Mouse (Mus musculus) heart, embryonic 10.5 days (tissue): ENCODE data around the gene Actn2. TPM values are rescaled to one million over a fixed set of nuclear protein-coding genes. Genes with fewer than 3 reads are reported as not detected.

ENCODE experiments used
- DNase-seq: peaks from one replicate; pipeline ENCODE4 v3.0.0-alpha.2; 2017; ENCODE audit warnings: low spot score
- H3K27ac ChIP-seq: fragments of 300-500 bp; sonication (generic); 2 replicates; pipeline ENCODE4 v1.5.1; 2016; ENCODE audit warnings: mild to moderate bottlenecking
- H3K27me3 ChIP-seq: fragments of 300-500 bp; sonication (generic); 2 replicates; pipeline ENCODE4 v1.6.1; 2016; ENCODE audit warnings: mild to moderate bottlenecking; ENCODE audit not compliant: poor library complexity, insufficient read depth, severe bottlenecking
- H3K36me3 ChIP-seq: fragments of 300-500 bp; sonication (generic); 2 replicates; pipeline ENCODE4 v1.6.1; 2016; ENCODE audit warnings: mild to moderate bottlenecking, moderate library complexity
- H3K4me1 ChIP-seq: fragments of 300-500 bp; sonication (generic); 2 replicates; pipeline ENCODE4 v1.6.1; 2016; ENCODE audit warnings: mild to moderate bottlenecking
- H3K4me3 ChIP-seq: fragments of 300-500 bp; sonication (generic); 2 replicates; pipeline ENCODE4 v1.5.1; 2016; ENCODE audit warnings: mild to moderate bottlenecking, moderate library complexity
- H3K9me3 ChIP-seq: fragments of 300-500 bp; sonication (generic); 2 replicates; pipeline ENCODE4 v1.6.1; 2016; ENCODE audit warnings: mild to moderate bottlenecking, moderate library complexity
- WGBS: fragments of 180-500 bp; shearing (Covaris S2); methylation state at CpG from one replicate; pipeline ENCODE4 v1.1.7; 2016; 5-methylcytosine and 5-hydroxymethylcytosine counted together
- polyA plus RNA-seq: library from polyadenylated mRNA; unstranded; fragments of >200 nt; fragmentation: Nextera tagmentation; extraction: Ambion mirVana; gene quantifications from 2 replicates; pipeline ENCODE4 v1.2.1, GENCODE M21; 2016

Gene Actn2
- polyA plus RNA-seq, 1 experiment from 2014 or later: 647 TPM

DNA sequence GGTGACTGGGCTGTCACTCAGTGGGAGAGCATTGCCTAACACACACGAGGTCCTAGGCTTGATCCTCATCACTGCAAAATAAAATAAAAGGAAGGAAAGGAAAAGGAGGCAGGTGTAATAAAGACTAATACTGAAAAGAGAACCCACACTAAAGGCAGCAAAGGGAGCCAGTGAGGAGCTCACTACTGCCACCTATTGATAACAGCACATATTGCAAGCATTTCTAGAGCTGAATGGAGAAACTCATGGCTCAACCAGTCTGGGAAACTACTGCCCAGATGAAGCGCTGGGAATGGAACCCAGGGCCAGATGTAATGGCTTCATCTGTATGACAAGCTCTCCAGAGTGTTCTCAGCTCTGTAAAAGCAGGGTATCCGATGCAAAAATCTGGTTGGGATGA, 67.6 kb downstream of the Actn2 start:
- Histone ChIP-seq H3K4me3 (no peak overlapping the region), H3K36me3 (peaks cover 96% of the 10 kb centered on the region), H3K27ac (peak overlapping the region; percentile 16; the same call in 1 of the 2 replicates), H3K9me3 (no peaks in the 10 kb centered on the region), H3K4me1 (peaks cover 9% of the 10 kb centered on the region), H3K27me3 (no peaks in the 10 kb centered on the region)
- WGBS: 50% methylated on average over 3 of the region's 3 CpGs
- DNase-seq: no peak

DNA sequence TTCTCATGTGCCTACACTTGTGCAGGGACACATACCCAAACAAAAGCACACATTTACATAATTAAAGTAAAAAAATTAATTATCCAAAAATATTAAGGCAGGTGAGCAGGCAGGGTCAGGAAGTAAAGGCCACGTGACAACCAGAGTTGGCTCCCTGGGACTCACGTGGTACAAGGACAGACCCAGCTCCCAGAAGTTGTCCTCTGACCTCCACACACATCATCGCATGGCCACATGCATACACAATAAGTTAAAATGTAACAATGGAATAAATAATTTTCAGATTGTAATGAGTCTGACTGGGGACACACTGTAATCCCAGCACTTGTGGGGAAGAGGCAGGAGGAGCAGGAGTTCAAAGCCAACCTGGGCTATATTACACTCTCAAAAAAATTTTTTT, 72.6 kb downstream of the Actn2 start:
- Histone ChIP-seq H3K4me1 (no peaks in the 10 kb centered on the region), H3K36me3 (peaks cover 57% of the 10 kb centered on the region), H3K9me3 (no peaks in the 10 kb centered on the region), H3K27me3 (no peaks in the 10 kb centered on the region), H3K4me3 (no peak overlapping the region), H3K27ac (no peak overlapping the region)
- no peak for DNase-seq
- WGBS: 86% methylated on average over 3 of the region's 3 CpGs

DNA sequence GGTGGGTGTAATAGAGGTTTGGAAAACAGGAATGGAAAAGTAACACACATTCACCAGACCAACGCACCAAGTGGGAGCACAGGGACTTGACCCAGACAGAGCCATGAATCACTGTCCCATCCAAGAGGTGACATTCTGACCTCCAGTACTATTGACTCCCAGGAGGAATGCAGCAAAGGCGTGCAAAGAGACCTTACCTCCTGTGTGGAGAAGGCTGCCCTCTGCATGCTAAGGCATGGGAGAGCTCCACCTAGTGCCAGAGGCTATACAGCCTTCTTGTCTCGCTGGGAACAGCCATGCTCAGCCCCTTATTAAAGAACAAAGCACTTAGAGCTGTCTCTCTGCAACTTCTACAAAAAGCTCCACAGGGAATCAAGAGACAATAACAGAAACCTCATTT, 73.5 kb downstream of the Actn2 start:
- Histone ChIP-seq H3K4me1 (no peaks in the 10 kb centered on the region), H3K4me3 (no peak overlapping the region), H3K9me3 (no peaks in the 10 kb centered on the region), H3K27me3 (no peaks in the 10 kb centered on the region), H3K36me3 (peaks cover 48% of the 10 kb centered on the region), H3K27ac (no peak overlapping the region)
- DNase-seq: no peak
- 63% methylated on average over 3 of the region's 3 CpGs for WGBS

DNA sequence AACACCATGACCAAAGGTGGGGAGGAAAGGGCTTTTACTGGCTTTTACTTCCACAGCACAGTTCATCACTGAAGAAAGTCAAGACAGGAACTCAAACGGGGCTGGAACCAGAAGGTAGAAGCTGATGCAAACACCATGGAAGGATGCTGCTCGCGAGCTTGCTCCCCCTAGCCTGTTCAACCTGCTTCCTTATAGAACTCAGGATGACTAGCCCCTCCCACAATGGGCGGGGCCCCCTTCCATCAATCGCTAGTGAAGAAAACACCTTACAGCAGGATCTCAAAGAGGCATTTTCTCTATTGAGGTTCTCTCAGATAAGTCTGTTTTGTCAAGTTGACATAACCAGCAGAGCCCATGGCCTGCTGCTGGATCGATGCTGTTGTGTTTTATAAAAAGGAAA, 76.6 kb downstream of the Actn2 start:
- Histone ChIP-seq H3K27ac (no peak overlapping the region), H3K4me3 (no peak overlapping the region), H3K4me1 (no peaks in the 10 kb centered on the region), H3K27me3 (no peaks in the 10 kb centered on the region), H3K36me3 (peaks cover 20% of the 10 kb centered on the region), H3K9me3 (0 out of 2 replicates have a peak, but pooled peaks cover 3% of the 10 kb centered on the region)
- WGBS: 69% methylated on average over 6 of the region's 6 CpGs
- DNase-seq: no peak

DNA sequence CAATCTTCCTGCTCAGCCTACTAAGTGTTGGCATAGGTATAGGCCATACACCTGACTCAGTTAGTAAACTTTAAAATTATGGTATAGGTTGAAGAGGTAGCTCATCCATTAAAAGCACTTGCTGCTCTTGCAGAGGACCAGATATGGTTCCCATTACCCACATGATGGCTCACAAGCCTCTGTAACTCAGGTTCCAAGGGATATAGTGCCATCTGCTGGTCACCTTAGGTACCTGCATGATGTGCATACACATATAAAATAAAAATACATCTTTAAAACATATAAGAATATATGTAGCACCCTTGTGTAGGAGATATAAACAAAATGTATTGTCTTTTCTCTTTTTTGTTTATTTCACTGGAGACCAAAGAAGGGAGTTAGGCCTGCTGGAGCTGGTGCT, 79.1 kb downstream of the Actn2 start:
- no peak overlapping the region for H3K27ac ChIP-seq
- no peaks in the 10 kb centered on the region for H3K36me3 ChIP-seq
- peaks cover 4% of the 10 kb centered on the region; the same call in 1 of the 2 replicates for H3K4me1 ChIP-seq
- no peak for DNase-seq
- H3K27me3 ChIP-seq: no peaks in the 10 kb centered on the region
- 0 out of 2 replicates have a peak, but pooled peaks cover 3% of the 10 kb centered on the region for H3K9me3 ChIP-seq
- no peak overlapping the region for H3K4me3 ChIP-seq

DNA sequence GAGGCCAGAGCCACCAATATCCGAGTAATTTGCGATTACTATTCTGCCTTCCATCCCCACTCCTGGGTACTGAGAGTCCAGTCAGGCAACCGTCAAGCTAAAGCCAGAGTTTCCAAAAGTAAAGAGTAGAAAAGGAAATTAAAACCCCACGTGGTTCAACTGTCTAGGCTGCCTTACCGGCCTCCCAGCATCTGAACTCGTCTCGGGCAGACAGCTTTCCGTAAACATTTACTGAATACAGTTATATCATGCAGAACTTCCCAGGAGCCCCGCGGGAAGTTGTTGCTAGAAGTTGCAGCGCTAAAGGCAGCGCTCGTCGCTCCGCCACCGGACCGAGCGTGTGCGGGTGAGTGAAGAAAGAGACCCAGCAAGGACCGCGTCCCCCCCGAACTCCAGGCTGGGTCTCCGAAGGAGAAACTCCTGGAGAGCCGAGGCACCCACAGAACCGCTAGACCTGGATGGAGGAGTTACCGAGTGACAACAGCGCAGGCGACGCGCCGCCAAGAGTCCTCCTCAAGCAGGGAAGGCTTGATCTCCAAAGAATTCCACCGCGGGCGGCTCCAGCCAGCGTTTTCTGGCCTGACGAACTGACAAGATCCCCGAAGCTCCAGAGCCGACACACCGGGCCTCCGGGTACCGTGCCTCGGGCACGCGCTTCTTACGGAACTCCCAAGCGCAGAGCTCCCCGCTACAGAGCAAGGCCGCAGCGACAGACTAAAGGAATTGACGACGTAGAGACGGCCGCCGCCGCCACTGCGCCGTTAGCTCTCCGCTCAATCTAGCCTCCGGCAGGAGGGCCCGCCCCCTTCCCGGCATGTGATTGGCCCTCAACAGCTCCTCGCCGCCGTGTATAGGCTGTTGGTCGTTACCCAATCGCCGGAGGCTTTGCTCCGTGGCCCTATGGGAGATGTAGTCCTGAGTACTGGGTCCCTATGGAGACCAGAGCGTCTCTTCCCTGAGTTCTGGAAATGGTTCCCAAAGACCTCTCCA, 82.9 kb downstream of the Actn2 start, which contains the start of gene Mtr:
Mtr (minus strand) TSS at position 723 of the 990 bp plus-strand sequence.
- Histone ChIP-seq H3K4me3 (peak within 1 kb of the TSS; percentile 81), H3K9me3 (0 out of 2 replicates have a peak, but pooled peaks cover 3% of the 10 kb centered on the region), H3K27me3 (no peaks in the 10 kb centered on the region), H3K4me1 (peaks cover 19% of the 10 kb centered on the region), H3K36me3 (peaks cover 5% of the 10 kb centered on the region; the same call in 1 of the 2 replicates), H3K27ac (peak within 1 kb of the TSS; percentile 92)
- under 1% methylated on average over 69 of the region's 69 CpGs for WGBS
- DNase-seq: peak; percentile 98

DNA sequence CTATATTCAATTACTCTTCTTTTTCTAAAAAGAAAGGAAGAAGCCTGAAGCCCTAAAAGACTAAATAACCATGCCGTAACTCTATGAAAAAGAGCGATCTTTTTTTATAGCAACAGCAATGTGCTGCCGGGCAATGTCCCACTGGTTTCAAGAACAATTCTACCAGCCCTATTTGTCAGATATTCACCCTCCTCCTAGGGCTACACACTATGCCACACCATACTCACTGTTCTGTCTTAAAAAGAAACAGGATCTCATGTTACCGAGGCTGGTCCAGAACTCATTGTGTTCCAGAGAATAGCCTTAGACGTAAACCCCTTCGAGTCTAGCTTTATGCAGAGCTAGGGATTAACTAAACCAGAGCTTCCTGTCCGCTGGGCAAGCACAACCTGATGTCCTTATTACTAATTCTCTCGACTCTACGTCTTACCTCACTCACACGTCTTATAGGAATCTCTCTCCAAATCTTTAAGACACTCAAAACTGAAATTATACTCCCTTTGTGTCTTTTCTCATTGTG, 83.6 kb downstream of the Actn2 start:
- DNase-seq: no peak
- WGBS: 19% methylated on average over 10 of the region's 10 CpGs
- Histone ChIP-seq H3K4me3 (peak overlapping the region; percentile 81), H3K9me3 (0 out of 2 replicates have a peak, but pooled peaks cover 3% of the 10 kb centered on the region), H3K4me1 (peaks cover 19% of the 10 kb centered on the region), H3K27ac (peak overlapping the region; percentile 92; the same call in 1 of the 2 replicates), H3K36me3 (peaks cover 8% of the 10 kb centered on the region; the same call in 1 of the 2 replicates), H3K27me3 (no peaks in the 10 kb centered on the region)

DNA sequence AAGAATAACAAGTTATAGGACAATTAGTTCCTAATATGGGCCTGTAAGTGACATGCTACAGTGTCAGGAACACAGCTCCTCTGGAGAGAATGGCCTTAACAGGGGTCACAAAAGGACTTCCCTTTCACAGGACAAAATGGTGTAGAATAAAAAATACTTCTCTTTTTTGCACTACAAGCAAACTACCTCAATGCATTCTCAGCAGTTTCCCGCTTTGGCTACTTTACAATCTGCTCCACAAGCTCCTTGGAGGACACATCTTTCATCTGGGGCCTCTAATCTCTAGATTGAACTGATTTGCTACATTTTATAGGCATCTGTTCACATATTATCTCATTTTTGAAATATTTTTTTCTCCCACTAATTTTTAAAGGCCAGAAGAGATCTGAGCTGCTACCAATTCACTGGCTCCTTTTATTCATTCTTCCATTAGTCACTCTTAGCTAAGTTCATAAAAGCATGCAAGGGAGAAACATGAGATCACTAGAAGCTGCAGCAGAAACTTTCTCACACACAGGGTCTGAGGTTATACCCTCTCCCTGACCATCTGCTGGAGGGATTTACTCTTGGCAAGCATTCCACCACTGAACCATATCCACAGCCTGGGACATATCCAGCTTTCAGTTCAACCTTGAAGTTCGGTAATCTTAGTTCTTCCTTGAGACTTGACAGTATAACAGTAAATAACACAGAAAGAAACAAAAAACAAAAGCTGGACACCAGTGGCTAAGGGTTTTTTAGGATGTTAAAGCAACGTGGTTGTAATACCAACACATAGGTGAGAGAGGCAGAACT, 84.5 kb downstream of the Actn2 start:
- no peak for DNase-seq

DNA sequence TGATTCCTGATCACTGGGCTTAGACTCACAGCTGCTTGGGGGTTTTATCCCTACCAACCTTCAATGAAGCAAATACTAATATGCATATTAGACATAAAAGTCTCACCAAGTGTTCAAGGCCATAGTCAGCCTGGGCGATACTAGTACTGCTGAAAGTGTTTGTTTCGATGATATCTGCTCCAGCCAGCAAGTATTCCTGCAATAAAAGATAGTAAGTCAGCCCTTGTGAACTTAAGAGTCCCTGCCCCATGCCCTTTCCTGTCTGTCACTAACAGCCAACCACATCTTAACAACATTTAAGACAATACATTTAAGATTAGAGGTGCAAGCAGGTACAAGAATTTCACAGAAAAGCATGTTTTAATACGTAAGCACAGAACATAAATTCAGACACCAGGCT, 90.1 kb downstream of the Actn2 start:
- H3K36me3 ChIP-seq: peaks cover 60% of the 10 kb centered on the region
- DNase-seq: no peak
- 95% methylated on average over 3 of the region's 3 CpGs for WGBS
- no peaks in the 10 kb centered on the region for H3K9me3 ChIP-seq
- peaks cover 5% of the 10 kb centered on the region; the same call in 1 of the 2 replicates for H3K4me1 ChIP-seq
- H3K27ac ChIP-seq: no peak overlapping the region
- no peaks in the 10 kb centered on the region for H3K27me3 ChIP-seq
- no peak overlapping the region for H3K4me3 ChIP-seq

More for the DNA sequence above, 84.5 kb downstream of the Actn2 start:
- H3K4me1 ChIP-seq: peaks cover 19% of the 10 kb centered on the region
- H3K27ac ChIP-seq: no peak overlapping the region
- H3K4me3 ChIP-seq: peak overlapping the region; percentile 81
- H3K9me3 ChIP-seq: 0 out of 2 replicates have a peak, but pooled peaks cover 3% of the 10 kb centered on the region
- WGBS: 77% methylated on average over 3 of the region's 3 CpGs
- peaks cover 12% of the 10 kb centered on the region; the same call in 1 of the 2 replicates for H3K36me3 ChIP-seq
- H3K27me3 ChIP-seq: no peaks in the 10 kb centered on the region

DNA sequence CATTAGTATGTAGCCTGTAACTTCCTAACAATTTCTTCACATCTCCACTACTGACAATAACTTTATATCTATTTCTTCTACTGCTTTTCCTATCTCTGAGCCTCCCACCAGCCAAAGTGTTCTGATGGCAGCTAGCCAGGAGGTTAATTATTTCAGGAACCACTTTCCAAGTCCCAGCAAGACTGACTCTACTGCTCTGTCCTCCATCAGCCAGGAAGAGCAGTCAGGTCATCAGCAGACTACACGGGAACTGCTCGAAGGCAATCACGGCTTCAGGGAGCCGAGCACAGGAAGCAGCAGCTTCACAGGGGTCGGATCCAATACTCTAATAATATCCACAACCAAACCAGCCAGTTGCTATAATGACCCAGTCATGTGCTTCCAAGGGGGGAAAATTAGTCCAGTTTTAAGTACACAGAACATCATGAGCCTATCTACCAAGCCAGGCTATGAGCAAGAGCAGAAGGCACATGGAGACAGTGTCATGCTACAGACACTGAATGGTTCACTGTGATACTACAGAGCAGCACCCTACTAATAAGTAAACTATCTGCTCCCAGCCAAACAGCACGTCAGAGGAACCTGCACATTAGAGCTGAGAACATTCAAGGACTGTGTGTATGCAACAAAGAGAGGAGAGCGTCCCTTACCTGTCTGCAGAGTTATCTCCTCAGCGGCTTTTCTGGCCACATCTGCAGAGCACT, 91.2 kb downstream of the Actn2 start:
- Histone ChIP-seq H3K4me1 (no peaks in the 10 kb centered on the region), H3K27ac (no peak overlapping the region), H3K36me3 (peaks cover 66% of the 10 kb centered on the region), H3K9me3 (no peaks in the 10 kb centered on the region), H3K4me3 (no peak overlapping the region), H3K27me3 (no peaks in the 10 kb centered on the region)
- DNase-seq: no peak
- WGBS: 87% methylated on average over 8 of the region's 8 CpGs

DNA sequence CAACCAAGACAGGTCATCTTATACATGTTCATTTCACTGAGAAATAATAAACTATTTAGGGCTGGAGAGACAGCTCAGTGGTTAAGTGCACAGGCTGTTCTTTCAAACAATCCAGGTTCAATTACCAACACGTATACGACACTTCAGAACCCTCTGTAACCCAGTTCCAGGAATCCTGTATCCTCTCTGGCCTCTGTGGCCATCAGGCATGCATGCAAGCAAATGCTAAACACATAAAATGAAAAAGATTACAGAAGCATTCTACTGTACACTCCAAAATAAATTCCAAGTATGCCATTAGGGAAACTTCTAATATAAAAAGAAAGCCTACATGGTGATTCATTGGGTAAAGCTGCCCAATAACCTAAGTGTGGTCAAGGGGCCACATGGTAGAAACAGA, 94.6 kb downstream of the Actn2 start:
- H3K36me3 ChIP-seq: peaks cover 88% of the 10 kb centered on the region
- WGBS: 91% methylated on average over 2 of the region's 2 CpGs
- H3K4me3 ChIP-seq: no peak overlapping the region
- H3K9me3 ChIP-seq: no peaks in the 10 kb centered on the region
- H3K27me3 ChIP-seq: no peaks in the 10 kb centered on the region
- H3K27ac ChIP-seq: no peak overlapping the region
- no peaks in the 10 kb centered on the region for H3K4me1 ChIP-seq
- no peak for DNase-seq

DNA sequence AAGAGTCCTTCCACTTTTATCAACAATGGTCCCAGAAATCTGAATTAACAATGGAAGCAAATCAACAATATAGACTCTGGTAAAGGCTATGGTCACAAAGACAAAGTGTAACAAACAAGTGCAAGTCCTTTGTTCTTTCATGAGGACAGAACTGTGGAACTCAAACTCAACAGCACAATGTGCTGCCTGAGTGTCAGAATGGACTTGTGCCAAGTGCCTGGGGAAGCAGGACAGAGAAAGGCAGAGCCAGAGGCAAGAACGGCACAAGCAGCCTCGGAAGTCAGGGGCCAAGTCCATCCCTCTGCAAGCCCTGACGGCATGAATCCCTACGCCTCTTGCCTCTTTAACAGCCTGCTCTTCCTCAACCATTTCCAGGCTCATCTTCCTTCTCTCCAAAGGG, 96.6 kb downstream of the Actn2 start:
- Histone ChIP-seq H3K27ac (no peak overlapping the region), H3K36me3 (peaks cover 78% of the 10 kb centered on the region)

More for the DNA sequence above, 96.6 kb downstream of the Actn2 start:
- no peak for DNase-seq
- Histone ChIP-seq H3K27me3 (no peaks in the 10 kb centered on the region), H3K4me3 (no peak overlapping the region), H3K9me3 (no peaks in the 10 kb centered on the region), H3K4me1 (no peaks in the 10 kb centered on the region)
- 80% methylated on average over 4 of the region's 4 CpGs for WGBS
